Mouse (Mus musculus) midbrain, embryonic 16.5 days (tissue): ENCODE measurements around the gene Ppp1r26. TPM values are rescaled to one million over a fixed set of nuclear protein-coding genes. Genes with fewer than 3 reads are reported as not detected.

Experiments used
- ATAC-seq: fragments of 200-750 bp; cut with Nextera tagmentation; 2 replicates; pipeline ENCODE4 v1.8.0; 2017; ENCODE audit warnings: moderate TSS enrichment
- H3K27ac ChIP-seq: fragments of 300-500 bp; sonication (generic); 2 replicates; pipeline ENCODE4 v1.5.1; 2014; ENCODE audit warnings: mild to moderate bottlenecking, low read length, mixed read lengths
- H3K27me3 ChIP-seq: fragments of 300-500 bp; sonication (generic); 2 replicates; pipeline ENCODE4 v1.6.1; 2014; ENCODE audit warnings: low read depth, low read length, mixed read lengths; ENCODE audit not compliant: control insufficient read depth, insufficient read depth
- H3K36me3 ChIP-seq: fragments of 300-500 bp; sonication (generic); 2 replicates; pipeline ENCODE4 v1.6.1; 2014; ENCODE audit warnings: mild to moderate bottlenecking, low read length, moderate library complexity, mixed read lengths; ENCODE audit not compliant: control insufficient read depth, insufficient read depth
- H3K4me1 ChIP-seq: fragments of 300-500 bp; sonication (generic); 2 replicates; pipeline ENCODE4 v1.6.1; 2014; ENCODE audit warnings: mild to moderate bottlenecking, low read length, mixed read lengths; ENCODE audit not compliant: control insufficient read depth, insufficient read depth
- H3K4me2 ChIP-seq: fragments of 300-500 bp; sonication (generic); 2 replicates; pipeline ENCODE4 v1.6.1; 2014; ENCODE audit warnings: mild to moderate bottlenecking, low read length, mixed read lengths
- H3K4me3 ChIP-seq: fragments of 300-500 bp; sonication (generic); 2 replicates; pipeline ENCODE4 v1.5.1; 2014; ENCODE audit warnings: low read depth, mild to moderate bottlenecking, low read length, moderate library complexity, mixed read lengths
- H3K9ac ChIP-seq: fragments of 300-500 bp; sonication (generic); 2 replicates; pipeline ENCODE4 v1.6.1; 2014; ENCODE audit warnings: low read depth, low read length, mixed read lengths
- H3K9me3 ChIP-seq: fragments of 300-500 bp; sonication (generic); replicated peaks from 2 replicates; pipeline ENCODE4 v1.6.1; 2014; ENCODE audit warnings: mild to moderate bottlenecking, low read length, mixed read lengths; ENCODE audit not compliant: control insufficient read depth, poor library complexity, severe bottlenecking
- WGBS: fragments of 180-500 bp; shearing (Covaris S2); extraction: QIAGEN DNeasy Blood & Tissue Kit; methylation state at CpG from one replicate; pipeline ENCODE4 v1.1.7; 2014; 5-methylcytosine and 5-hydroxymethylcytosine counted together
- polyA plus RNA-seq: library from polyadenylated mRNA; unstranded; fragments of >200 nt; fragmentation: Nextera tagmentation; extraction: Ambion mirVana; gene quantifications from 2 replicates; pipeline ENCODE4 v1.2.1, GENCODE M21; 2015

Gene Ppp1r26
- polyA plus RNA-seq, 1 experiment from 2014 or later, result 22.7 TPM

DNA sequence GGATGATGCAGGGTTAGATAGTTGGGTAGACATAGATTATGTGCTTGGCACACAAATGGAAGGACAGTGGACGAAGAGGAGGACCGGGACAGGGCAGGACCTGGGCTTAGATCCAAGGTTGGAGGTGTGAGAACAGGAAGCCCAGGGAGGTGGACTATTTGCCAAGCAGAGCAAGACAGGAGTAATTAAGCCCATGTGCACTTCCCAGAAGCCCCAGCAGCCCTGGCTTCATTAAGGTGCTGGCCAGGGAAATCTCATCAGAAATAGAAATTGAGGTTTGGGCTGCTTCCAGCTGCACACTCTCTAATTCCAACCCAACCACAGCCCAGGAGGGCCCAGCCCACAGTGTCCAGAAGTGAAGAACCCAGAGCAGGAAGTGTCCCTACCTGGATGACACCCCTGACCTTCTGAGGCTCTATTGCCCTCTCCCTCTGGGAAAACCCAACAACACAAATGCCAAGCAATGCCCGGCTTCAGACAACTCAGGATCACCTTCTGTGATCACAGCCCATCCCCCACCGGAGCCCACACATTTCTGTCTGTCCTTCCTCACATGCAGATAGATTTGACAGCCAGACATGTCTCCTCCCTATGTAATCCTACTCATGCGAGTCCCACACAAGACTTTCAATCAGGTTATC lies 32.4 kb upstream of the Ppp1r26 start:
- Histone ChIP-seq H3K4me2 (no peak overlapping the region), H3K4me1 (peaks cover 16% of the 10 kb centered on the region), H3K36me3 (no peaks in the 10 kb centered on the region), H3K4me3 (no peak overlapping the region), H3K27me3 (no peaks in the 10 kb centered on the region), H3K9ac (no peak overlapping the region), H3K9me3 (no peaks in the 10 kb centered on the region), H3K27ac (no peak overlapping the region)
- ATAC-seq, result no peak
- WGBS, result 91% methylated on average over 5 of the region's 5 CpGs

DNA sequence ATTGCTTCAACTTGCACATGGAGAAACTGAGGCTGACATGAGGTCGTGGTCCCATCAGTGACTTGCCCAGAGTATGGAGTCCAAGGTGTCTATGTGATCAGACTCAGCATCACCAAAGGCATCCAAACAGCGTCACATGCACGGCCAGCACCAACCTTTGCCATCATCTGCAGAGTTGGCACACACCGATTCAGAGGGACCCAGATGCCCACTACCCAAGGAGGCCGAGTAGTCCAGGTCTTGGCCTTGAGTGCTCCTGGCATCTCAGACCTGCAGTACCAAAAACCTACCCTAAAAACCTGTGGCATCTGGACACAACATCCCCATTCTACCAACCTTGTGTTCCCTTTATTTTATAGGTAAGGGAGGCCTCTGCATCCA lies 31.9 kb upstream of the Ppp1r26 start:
- Histone ChIP-seq H3K9me3 (no peaks in the 10 kb centered on the region), H3K4me2 (no peak overlapping the region), H3K4me1 (peaks cover 11% of the 10 kb centered on the region), H3K36me3 (no peaks in the 10 kb centered on the region), H3K4me3 (no peak overlapping the region), H3K27me3 (no peaks in the 10 kb centered on the region), H3K9ac (no peak overlapping the region), H3K27ac (no peak overlapping the region)
- ATAC-seq, result no peak
- 92% methylated on average over 5 of the region's 5 CpGs for WGBS

DNA sequence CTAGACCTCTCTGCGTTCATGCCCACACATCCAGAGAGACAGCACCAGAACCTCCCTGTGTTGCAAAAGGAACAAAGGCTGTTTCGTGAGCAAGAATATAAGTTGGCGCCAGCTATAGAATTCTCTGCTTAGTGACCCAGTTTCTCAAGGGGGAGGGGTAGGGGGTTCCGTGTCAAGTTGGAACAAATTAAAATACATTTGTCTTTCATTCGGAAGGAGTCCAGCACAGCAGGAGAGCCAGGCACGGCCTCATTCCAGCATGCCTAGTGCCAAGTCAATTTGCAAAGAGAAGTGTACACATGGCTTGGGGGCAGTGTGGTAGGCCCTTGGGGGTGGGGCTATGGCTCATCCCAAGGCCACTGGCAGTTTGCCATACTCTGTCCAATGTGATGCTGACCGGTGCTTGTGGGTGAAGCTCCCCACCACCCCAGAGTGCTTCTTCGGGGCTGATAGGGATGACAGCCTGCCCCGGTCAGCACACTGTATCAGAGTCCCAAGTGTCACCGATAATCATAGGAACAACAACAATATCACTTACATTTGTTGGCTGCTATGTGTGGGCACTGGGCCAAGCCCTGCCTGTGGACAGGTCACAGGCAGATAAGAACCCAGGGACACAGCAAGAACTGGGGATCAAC lies 31.1 kb upstream of the Ppp1r26 start:
- Histone ChIP-seq H3K4me3 (no peak overlapping the region), H3K4me1 (0 out of 2 replicates have a peak, but pooled peaks cover 9% of the 10 kb centered on the region), H3K27ac (no peak overlapping the region), H3K9ac (no peak overlapping the region), H3K9me3 (no peaks in the 10 kb centered on the region), H3K27me3 (no peaks in the 10 kb centered on the region), H3K36me3 (no peaks in the 10 kb centered on the region), H3K4me2 (no peak overlapping the region)
- WGBS, result 42% methylated on average over 10 of the region's 10 CpGs
- peak; percentile 19; the same call in 1 of the 2 replicates for ATAC-seq

DNA sequence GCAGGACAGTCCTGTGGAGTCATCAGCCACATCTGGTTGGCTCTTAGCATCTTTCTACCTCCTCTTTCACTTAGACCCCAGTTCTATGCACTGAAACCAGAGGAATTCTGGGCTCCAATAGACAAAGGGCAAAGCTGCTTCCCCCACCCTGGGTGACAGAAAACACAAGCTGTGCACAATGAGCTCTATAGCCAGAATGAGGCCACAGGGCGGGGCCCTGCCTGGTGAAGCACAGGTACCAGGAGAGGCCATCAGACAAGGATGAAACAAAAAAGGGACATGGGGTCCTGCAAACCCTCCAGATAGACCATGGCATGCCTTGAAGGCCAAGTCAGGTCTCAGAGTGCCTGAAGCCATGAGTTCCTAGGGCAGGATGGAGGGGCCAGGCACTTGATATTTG lies 30.1 kb upstream of the Ppp1r26 start:
- Histone ChIP-seq H3K9ac (no peak overlapping the region), H3K27me3 (no peaks in the 10 kb centered on the region), H3K4me2 (no peak overlapping the region), H3K4me3 (no peak overlapping the region), H3K36me3 (no peaks in the 10 kb centered on the region), H3K9me3 (no peaks in the 10 kb centered on the region), H3K27ac (no peak overlapping the region), H3K4me1 (0 out of 2 replicates have a peak, but pooled peaks cover 9% of the 10 kb centered on the region)
- ATAC-seq, result no peak
- WGBS, result 100% methylated on average over 1 of the region's 1 CpGs

DNA sequence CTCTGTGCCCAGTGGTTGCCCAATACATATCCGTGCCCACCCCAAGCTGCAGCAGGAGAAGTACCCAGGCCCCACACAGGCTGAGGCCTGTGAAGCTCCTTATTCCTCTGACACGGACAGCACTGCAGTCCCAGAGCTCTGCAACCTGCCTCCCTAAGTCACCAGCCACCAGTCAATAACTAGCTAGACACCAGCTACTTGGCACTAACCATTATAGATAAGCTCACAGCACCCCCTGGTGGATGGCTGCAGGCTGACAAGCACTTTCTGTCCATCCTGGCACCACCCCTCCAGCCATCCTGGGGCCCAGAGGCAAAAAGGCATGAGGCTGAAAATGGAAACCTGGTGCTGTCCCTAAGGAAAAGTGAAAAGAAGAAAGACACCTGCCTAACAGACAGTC lies 28.6 kb upstream of the Ppp1r26 start:
- WGBS, result 32% methylated on average over 2 of the region's 2 CpGs
- Histone ChIP-seq H3K27ac (no peak overlapping the region), H3K27me3 (no peaks in the 10 kb centered on the region), H3K9me3 (no peaks in the 10 kb centered on the region), H3K4me3 (no peak overlapping the region), H3K4me1 (0 out of 2 replicates have a peak, but pooled peaks cover 9% of the 10 kb centered on the region), H3K9ac (no peak overlapping the region), H3K36me3 (no peaks in the 10 kb centered on the region), H3K4me2 (no peak overlapping the region)
- ATAC-seq, result peak; percentile 52; the same call in 1 of the 2 replicates

DNA sequence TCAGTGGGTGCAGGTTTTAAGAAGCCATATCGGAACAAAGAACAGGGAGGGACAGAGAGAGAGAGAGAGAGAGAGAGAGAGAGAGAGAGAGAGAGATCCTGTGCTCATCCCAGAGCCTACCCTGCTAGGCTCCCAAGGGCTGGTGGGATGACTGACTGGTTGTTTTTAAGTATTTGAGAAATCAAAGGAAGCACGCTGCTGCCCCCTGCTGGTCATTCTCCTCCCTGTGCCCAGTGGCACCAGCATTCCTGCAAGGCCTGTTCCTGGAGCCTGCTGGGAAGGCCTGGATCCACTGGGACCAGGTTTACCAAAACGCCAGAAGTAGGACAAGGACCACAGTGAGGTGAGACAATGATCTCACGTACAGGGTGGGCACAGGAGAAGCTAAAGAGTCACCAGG lies 26.7 kb upstream of the Ppp1r26 start:
- H3K9me3 ChIP-seq, result no peaks in the 10 kb centered on the region
- H3K4me2 ChIP-seq, result no peak overlapping the region
- H3K9ac ChIP-seq, result no peak overlapping the region
- 20% methylated on average over 4 of the region's 4 CpGs for whole genome bisulfite sequencing
- no peaks in the 10 kb centered on the region for H3K27me3 ChIP-seq
- H3K4me1 ChIP-seq, result 0 out of 2 replicates have a peak, but pooled peaks cover 8% of the 10 kb centered on the region
- H3K4me3 ChIP-seq, result no peak overlapping the region
- no peak overlapping the region for H3K27ac ChIP-seq
- H3K36me3 ChIP-seq, result no peaks in the 10 kb centered on the region
- ATAC-seq, result 0 out of 2 replicates have a peak, but pooled peaks have one; percentile 18

DNA sequence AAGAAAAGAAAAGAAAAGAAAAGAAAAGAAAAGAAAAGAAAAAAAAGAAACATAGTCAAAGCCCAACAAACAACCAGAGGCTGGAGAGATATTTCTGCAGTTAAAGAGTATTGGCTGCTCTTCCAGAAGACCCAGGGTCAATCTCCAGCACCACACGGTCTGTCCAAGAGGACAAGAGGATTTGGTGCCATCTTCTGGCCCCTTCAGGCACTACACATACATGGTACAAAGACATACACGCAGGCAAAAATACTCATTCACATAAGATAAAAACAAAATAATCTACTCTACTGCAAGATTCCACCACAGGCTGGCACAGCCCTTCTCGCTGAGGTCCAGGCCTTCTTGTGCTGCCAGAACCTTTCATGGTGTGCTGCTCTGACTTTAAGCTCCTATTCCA lies 23.4 kb upstream of the Ppp1r26 start:
- no peak for ATAC-seq
- H3K9me3 ChIP-seq, result no peaks in the 10 kb centered on the region
- H3K36me3 ChIP-seq, result no peaks in the 10 kb centered on the region
- no peak overlapping the region for H3K4me3 ChIP-seq
- no peak overlapping the region for H3K27ac ChIP-seq
- no peaks in the 10 kb centered on the region for H3K27me3 ChIP-seq
- no peak overlapping the region for H3K4me2 ChIP-seq
- WGBS, result 22% methylated on average over 3 of the region's 3 CpGs
- no peak overlapping the region for H3K9ac ChIP-seq
- 0 out of 2 replicates have a peak, but pooled peaks cover 2% of the 10 kb centered on the region for H3K4me1 ChIP-seq

DNA sequence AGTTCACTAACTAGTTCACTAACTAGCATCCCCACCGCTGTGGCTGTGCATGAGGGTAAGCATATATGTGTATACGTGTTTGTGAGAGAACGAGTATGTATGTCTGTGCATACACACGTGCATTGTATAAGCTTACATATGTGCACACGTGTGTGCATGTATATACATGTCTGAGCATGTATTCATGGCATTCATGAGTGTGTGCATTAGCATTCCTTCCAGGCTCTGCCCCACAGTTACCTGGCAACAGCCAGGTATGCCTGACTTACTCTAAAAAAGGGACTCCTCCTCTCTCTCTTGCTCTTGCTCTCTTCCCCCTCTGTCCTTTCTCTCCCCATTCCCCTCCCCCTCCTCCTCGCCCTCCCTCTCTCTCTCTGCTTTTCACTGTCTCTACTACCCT lies 19.4 kb upstream of the Ppp1r26 start:
- ATAC-seq, result no peak
- Histone ChIP-seq H3K4me2 (no peak overlapping the region), H3K36me3 (no peaks in the 10 kb centered on the region), H3K27me3 (no peaks in the 10 kb centered on the region), H3K9ac (no peak overlapping the region), H3K9me3 (no peaks in the 10 kb centered on the region), H3K4me3 (no peak overlapping the region), H3K4me1 (0 out of 2 replicates have a peak, but pooled peaks cover 2% of the 10 kb centered on the region), H3K27ac (no peak overlapping the region)
- WGBS, result 82% methylated on average over 6 of the region's 6 CpGs

DNA sequence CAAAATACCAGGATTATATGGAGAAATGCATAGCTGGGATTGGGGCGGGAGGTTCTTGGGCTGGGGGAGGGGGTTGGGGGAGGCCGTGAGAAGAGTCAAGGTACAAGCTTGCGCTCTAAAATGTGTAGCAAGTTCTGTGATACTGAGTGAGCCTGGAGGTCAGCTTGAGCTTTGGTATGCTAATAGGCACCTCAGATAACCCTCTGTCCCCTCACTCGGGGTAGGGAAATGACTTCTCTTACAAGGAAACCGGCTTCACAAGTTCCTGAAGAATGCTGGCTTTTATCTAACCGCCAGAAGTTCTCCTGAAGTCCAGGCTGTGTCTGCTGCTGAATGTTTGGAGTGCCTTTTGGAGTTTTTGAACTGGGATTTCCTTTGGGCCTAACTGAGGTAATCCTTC lies 15.8 kb upstream of the Ppp1r26 start:
- H3K27ac ChIP-seq, result no peak overlapping the region
- no peak overlapping the region for H3K4me2 ChIP-seq
- 74% methylated on average over 6 of the region's 6 CpGs for WGBS
- no peaks in the 10 kb centered on the region for H3K9me3 ChIP-seq
- H3K4me1 ChIP-seq, result 0 out of 2 replicates have a peak, but pooled peaks cover 2% of the 10 kb centered on the region
- no peak overlapping the region for H3K9ac ChIP-seq
- no peaks in the 10 kb centered on the region for H3K36me3 ChIP-seq
- no peak overlapping the region for H3K4me3 ChIP-seq
- no peak for ATAC-seq
- H3K27me3 ChIP-seq, result no peaks in the 10 kb centered on the region
